Mouse (Mus musculus) testis, adult 2 months (tissue): ENCODE results near the gene Trim11. TPM values are rescaled to one million over a fixed set of nuclear protein-coding genes. Genes with fewer than 3 reads are reported as not detected.

ENCODE experiments used
- H3K27ac ChIP-seq: fragments of 200-500 bp; 2 replicates; pipeline ENCODE4 v1.5.1; 2012; ENCODE audit warnings: low read depth, low read length; ENCODE audit not compliant: control insufficient read depth, insufficient read depth
- H3K27me3 ChIP-seq: fragments of 200-500 bp; 2 replicates; pipeline ENCODE4 v1.6.1; 2012; ENCODE audit warnings: mild to moderate bottlenecking, low read length, moderate library complexity; ENCODE audit not compliant: control insufficient read depth, insufficient read depth
- H3K36me3 ChIP-seq: fragments of 200-500 bp; 2 replicates; pipeline ENCODE4 v1.6.1; 2012; ENCODE audit warnings: mild to moderate bottlenecking, low read length; ENCODE audit not compliant: control insufficient read depth, insufficient read depth
- H3K4me1 ChIP-seq: fragments of 200-500 bp; 2 replicates; pipeline ENCODE4 v1.6.1; 2012; ENCODE audit warnings: low read length; ENCODE audit not compliant: control insufficient read depth, insufficient read depth
- H3K4me3 ChIP-seq: fragments of 200-500 bp; 2 replicates; pipeline ENCODE4 v1.5.1; 2012; ENCODE audit warnings: low read depth, mild to moderate bottlenecking, low read length, moderate library complexity, mixed read lengths; ENCODE audit not compliant: control insufficient read depth
- CTCF ChIP-seq: fragments of 200-500 bp; IDR thresholded peaks from 2 replicates; pipeline ENCODE4 v1.5.1; 2012; ENCODE audit warnings: low read depth, mild to moderate bottlenecking, inconsistent platforms, low read length, moderate library complexity; ENCODE audit not compliant: control insufficient read depth, insufficient read depth, insufficient replicate concordance
- POLR2A ChIP-seq: fragments of 200-500 bp; IDR thresholded peaks from 2 replicates; pipeline ENCODE4 v1.6.1; 2012; ENCODE audit warnings: low read depth, mild to moderate bottlenecking, inconsistent platforms, low read length, moderate library complexity; ENCODE audit not compliant: control insufficient read depth
- polyA plus RNA-seq: library from polyadenylated mRNA; depleted of rRNA; stranded (reverse); fragments of >200 nt; gene quantifications from 2 replicates; pipeline ENCODE4 v1.2.3, GENCODE M21; 2012; rRNA removed

Trim11 gene
- polyA plus RNA-seq, 1 experiment = 48.9 TPM

- H3K4me1 ChIP-seq = peaks cover 4% of the 10 kb centered on the region
- no peaks in the 10 kb centered on the region for H3K36me3 ChIP-seq
- H3K27ac ChIP-seq = no peak overlapping the region
- no peak overlapping the region for H3K4me3 ChIP-seq
- no peak for TF ChIP-seq POLR2A
- TF ChIP-seq CTCF = no peak
- H3K27me3 ChIP-seq = no peaks in the 10 kb centered on the region
These were observed 21.3 kb downstream of the Trim11 start for GRCm38 (mm10) chr11:58999158-58999557.

GRCm38 (mm10) chr11:58999830-59000229 is 21.9 kb downstream of the Trim11 start:
- TF ChIP-seq CTCF (no peak), POLR2A (no peak)
- no peak overlapping the region for H3K4me3 ChIP-seq
- no peaks in the 10 kb centered on the region for H3K27me3 ChIP-seq
- no peak overlapping the region for H3K27ac ChIP-seq
- H3K36me3 ChIP-seq = no peaks in the 10 kb centered on the region
- H3K4me1 ChIP-seq = no peaks in the 10 kb centered on the region

- Histone ChIP-seq H3K4me1 (no peaks in the 10 kb centered on the region), H3K27ac (no peak overlapping the region), H3K4me3 (no peak overlapping the region), H3K27me3 (no peaks in the 10 kb centered on the region), H3K36me3 (no peaks in the 10 kb centered on the region)
- TF ChIP-seq CTCF (no peak), POLR2A (no peak)
These were observed 22.7 kb downstream of the Trim11 start for GRCm38 (mm10) chr11:59000635-59001034.

GRCm38 (mm10) chr11:59002327-59003079 is 24.6 kb downstream of the Trim11 start:
- Histone ChIP-seq H3K27ac (no peak overlapping the region), H3K27me3 (no peaks in the 10 kb centered on the region), H3K4me3 (no peak overlapping the region), H3K36me3 (no peaks in the 10 kb centered on the region), H3K4me1 (no peaks in the 10 kb centered on the region)
- TF ChIP-seq CTCF (no peak), POLR2A (no peak)

- no peak overlapping the region for H3K27ac ChIP-seq
- H3K36me3 ChIP-seq = no peaks in the 10 kb centered on the region
- no peaks in the 10 kb centered on the region for H3K4me1 ChIP-seq
- H3K27me3 ChIP-seq = no peaks in the 10 kb centered on the region
- H3K4me3 ChIP-seq = no peak overlapping the region
- no peak for TF ChIP-seq POLR2A
- peak; percentile 45; the same call in 1 of the 2 replicates for TF ChIP-seq CTCF
These were observed 37.2 kb downstream of the Trim11 start for GRCm38 (mm10) chr11:59015052-59015451.

- no peak overlapping the region for H3K4me3 ChIP-seq
- TF ChIP-seq POLR2A (no peak), CTCF (no peak)
- no peak overlapping the region for H3K27ac ChIP-seq
- H3K36me3 ChIP-seq = no peaks in the 10 kb centered on the region
- no peaks in the 10 kb centered on the region for H3K27me3 ChIP-seq
- H3K4me1 ChIP-seq = no peaks in the 10 kb centered on the region
These were observed 48.5 kb downstream of the Trim11 start for GRCm38 (mm10) chr11:59026411-59026810.

GRCm38 (mm10) chr11:59029003-59029402 is 51.1 kb downstream of the Trim11 start:
- Histone ChIP-seq H3K4me3 (no peak overlapping the region), H3K4me1 (no peaks in the 10 kb centered on the region), H3K27me3 (no peaks in the 10 kb centered on the region), H3K27ac (no peak overlapping the region), H3K36me3 (no peaks in the 10 kb centered on the region)
- TF ChIP-seq CTCF (no peak), POLR2A (no peak)

Other genes starting within 250 kb of the Trim11 start
- 0.16 and 0.96 TPM in 2 replicates for gene Olfr317, start 238.9 kb upstream of the Trim11 start, polyA plus RNA-seq
- gene Olfr316, start 225.4 kb upstream of the Trim11 start, polyA plus RNA-seq = 0.29 and 3.1 TPM in 2 replicates
- gene Olfr315, start 204.9 kb upstream of the Trim11 start, polyA plus RNA-seq = not detected in 2 replicates
- not detected in 2 replicates for gene Olfr314, start 195.1 kb upstream of the Trim11 start, polyA plus RNA-seq
- 142 and 144 TPM in 2 replicates for gene Fam183b, start 176.1 kb upstream of the Trim11 start, polyA plus RNA-seq
- 0.09 and 0.42 TPM in 2 replicates for gene Olfr313, start 163.1 kb upstream of the Trim11 start, polyA plus RNA-seq
- 0.02 and 0.06 TPM in 2 replicates for gene Olfr312, start 148.9 kb upstream of the Trim11 start, polyA plus RNA-seq
- not detected in 2 replicates for gene Olfr311, start 138.8 kb upstream of the Trim11 start, polyA plus RNA-seq
- 1.4 and 1.7 TPM in 2 replicates for gene Gm12258, start 130.9 kb upstream of the Trim11 start, polyA plus RNA-seq
- gene 2810021J22Rik, start 110.9 kb upstream of the Trim11 start, polyA plus RNA-seq = 3.1 and 9.7 TPM in 2 replicates
- gene Zfp39, start 73.9 kb upstream of the Trim11 start, polyA plus RNA-seq = 23.7 and 35.2 TPM in 2 replicates
- gene Btnl10, start 60.2 kb upstream of the Trim11 start, polyA plus RNA-seq = 6.8 and 10.1 TPM in 2 replicates
- gene Rnf187, start 39.2 kb upstream of the Trim11 start, polyA plus RNA-seq = 215 and 247 TPM in 2 replicates
- 8.7 and 8.9 TPM in 2 replicates for gene Hist3h2ba, start 29.2 kb upstream of the Trim11 start, polyA plus RNA-seq
- gene Hist3h2a, start 23.4 kb upstream of the Trim11 start, polyA plus RNA-seq = 6.4 and 6.5 TPM in 2 replicates
- 166 and 167 TPM in 2 replicates for gene Trim17, start 23.4 kb upstream of the Trim11 start, polyA plus RNA-seq
- gene Obscn, start 158.3 kb downstream of the Trim11 start, polyA plus RNA-seq = 1.9 and 2.8 TPM in 2 replicates
- 9.4 and 10.3 TPM in 2 replicates for gene Iba57, start 185.6 kb downstream of the Trim11 start, polyA plus RNA-seq
- gene Gjc2, start 205.1 kb downstream of the Trim11 start, polyA plus RNA-seq = 2.1 and 2.7 TPM in 2 replicates
- 168 and 188 TPM in 2 replicates for gene Guk1, start 214.1 kb downstream of the Trim11 start, polyA plus RNA-seq
- gene Mrpl55, start 224.4 kb downstream of the Trim11 start, polyA plus RNA-seq = 75.8 and 82.3 TPM in 2 replicates
- 11.1 and 13.3 TPM in 2 replicates for gene 2310033P09Rik, start 230.2 kb downstream of the Trim11 start, polyA plus RNA-seq